Mouse (Mus musculus) MEL (cell line): ENCODE data around the gene Ankrd44. TPM values are rescaled to one million over a fixed set of nuclear protein-coding genes. Genes with fewer than 3 reads are reported as not detected.

Experiments used
- DNase-seq: peaks from one replicate; pipeline ENCODE4 v3.0.0; 2011; ENCODE audit warnings: low read depth, low spot score
- H3K27ac ChIP-seq: 2 replicates; pipeline ENCODE4 v1.5.1; 2012; ENCODE audit warnings: low read depth, mild to moderate bottlenecking, control low read depth, low read length, moderate library complexity; ENCODE audit not compliant: control insufficient read depth
- H3K27me3 ChIP-seq, 2 experiments: fragments of 150-350 bp in 1 of 2; sonication (generic) in 1 of 2; 2 replicates each; pipeline ENCODE4 v1.6.1; 2012; ENCODE audit warnings: low read length in 2 of 2, mild to moderate bottlenecking in 2 of 2, improper control_type of control experiment in 1 of 2, moderate library complexity in 1 of 2; ENCODE audit not compliant: insufficient read depth in 2 of 2, control insufficient read depth in 1 of 2
- H3K36me3 ChIP-seq, 2 experiments: 2 replicates each; pipeline ENCODE4 v1.6.1; 2012 to 2014; ENCODE audit warnings: low read length in 2 of 2, improper control_type of control experiment in 1 of 2, inconsistent platforms in 1 of 2, mild to moderate bottlenecking in 1 of 2; ENCODE audit not compliant: insufficient read depth in 2 of 2, control insufficient read depth in 1 of 2
- H3K4me1 ChIP-seq, 2 experiments: fragments of 150-350 bp in 1 of 2; sonication (generic) in 1 of 2; 2 replicates each; pipeline ENCODE4 v1.6.1; 2012; ENCODE audit warnings: low read length in 2 of 2, improper control_type of control experiment in 1 of 2, mild to moderate bottlenecking in 1 of 2; ENCODE audit not compliant: insufficient read depth in 2 of 2, control insufficient read depth in 1 of 2
- H3K4me3 ChIP-seq, 2 experiments: fragments of 150-350 bp in 1 of 2; sonication (generic) in 1 of 2; 2 replicates each; pipeline ENCODE4 v1.5.1; 2012; ENCODE audit warnings: low read depth in 2 of 2, low read length in 2 of 2, mild to moderate bottlenecking in 2 of 2, moderate library complexity in 2 of 2, control low read depth in 1 of 2, improper control_type of control experiment in 1 of 2; ENCODE audit not compliant: control insufficient read depth in 1 of 2, insufficient read depth in 1 of 2
- H3K79me2 ChIP-seq: 2 replicates; pipeline ENCODE4 v1.6.1; 2012; ENCODE audit warnings: mild to moderate bottlenecking, low read length, moderate library complexity; ENCODE audit not compliant: control insufficient read depth, poor library complexity, insufficient read depth
- H3K9ac ChIP-seq: 2 replicates; pipeline ENCODE4 v1.6.1; 2012; ENCODE audit warnings: low read depth, mild to moderate bottlenecking, control low read depth, low read length, moderate library complexity; ENCODE audit not compliant: control insufficient read depth, poor library complexity, severe bottlenecking
- H3K9me3 ChIP-seq: fragments of 150-350 bp; sonication (generic); replicated peaks from 2 replicates; pipeline ENCODE4 v1.6.1; 2012; ENCODE audit warnings: mild to moderate bottlenecking, low read length, improper control_type of control experiment, moderate library complexity; ENCODE audit not compliant: insufficient read depth
- BHLHE40 ChIP-seq: IDR thresholded peaks from 2 replicates; pipeline ENCODE4 v1.6.1; 2012; ENCODE audit warnings: low read depth, mild to moderate bottlenecking, inconsistent platforms, low read length, improper control_type of control experiment, borderline replicate concordance
- CTCF ChIP-seq, 3 experiments: IDR thresholded peaks in 2 of 3; conservative IDR thresholded peaks in 1 of 3; 2 replicates each; pipeline ENCODE4 v1.5.1; 2011 to 2012; ENCODE audit warnings: low read length in 3 of 3, low read depth in 2 of 3, mild to moderate bottlenecking in 2 of 3, improper control_type of control experiment in 1 of 3, inconsistent platforms in 1 of 3, mixed read lengths in 1 of 3, moderate library complexity in 1 of 3; ENCODE audit not compliant: control insufficient read depth in 1 of 3, insufficient read depth in 1 of 3, poor library complexity in 1 of 3, severe bottlenecking in 1 of 3
- E2F4 ChIP-seq: IDR thresholded peaks from 2 replicates; pipeline ENCODE4 v1.6.1; 2011; ENCODE audit warnings: low read depth, low read length, improper control_type of control experiment, borderline replicate concordance
- EP300 ChIP-seq, 2 experiments: IDR thresholded peaks; 2 replicates each; pipeline ENCODE4 v1.6.1; 2011; ENCODE audit warnings: improper control_type of control experiment in 2 of 2, low read length in 2 of 2, low read depth in 1 of 2, mild to moderate bottlenecking in 1 of 2
- GATA1 ChIP-seq: IDR thresholded peaks from 2 replicates; pipeline ENCODE4 v1.6.1; 2011; ENCODE audit warnings: low read depth, low read length, improper control_type of control experiment
- JUND ChIP-seq: IDR thresholded peaks from 2 replicates; pipeline ENCODE4 v1.6.1; 2011; ENCODE audit warnings: low read depth, mild to moderate bottlenecking, improper control_type of control experiment, low read length
- KAT2A ChIP-seq: conservative IDR thresholded peaks from 2 replicates; pipeline ENCODE4 v1.6.1; 2012; ENCODE audit warnings: low read depth, low read length, improper control_type of control experiment, inconsistent platforms
- MAX ChIP-seq: IDR thresholded peaks from 2 replicates; pipeline ENCODE4 v1.6.1; 2011; ENCODE audit warnings: low read length, improper control_type of control experiment
- MEF2A ChIP-seq: IDR thresholded peaks from 2 replicates; pipeline ENCODE4 v1.6.1; 2014; ENCODE audit warnings: low read depth, mild to moderate bottlenecking, inconsistent platforms, low read length, improper control_type of control experiment; ENCODE audit not compliant: poor library complexity, insufficient replicate concordance, severe bottlenecking; ENCODE audit errors: extremely low read depth
- MXI1 ChIP-seq: IDR thresholded peaks from 2 replicates; pipeline ENCODE4 v1.6.1; 2011; ENCODE audit warnings: mild to moderate bottlenecking, low read depth, low read length, improper control_type of control experiment
- MYB ChIP-seq: IDR thresholded peaks from 2 replicates; pipeline ENCODE4 v1.6.1; 2011; ENCODE audit warnings: mild to moderate bottlenecking, low read depth, low read length, improper control_type of control experiment
- MYC ChIP-seq: IDR thresholded peaks from 2 replicates; pipeline ENCODE4 v1.6.1; 2011; ENCODE audit warnings: low read depth, mild to moderate bottlenecking, low read length, improper control_type of control experiment, moderate library complexity
- NELFE ChIP-seq: IDR thresholded peaks from 2 replicates; pipeline ENCODE4 v1.6.1; 2011; ENCODE audit warnings: low read depth, low read length, improper control_type of control experiment
- NRF1 ChIP-seq: IDR thresholded peaks from 2 replicates; pipeline ENCODE4 v1.6.1; 2014; ENCODE audit warnings: low read depth, mild to moderate bottlenecking, inconsistent platforms, low read length, improper control_type of control experiment, moderate library complexity; ENCODE audit not compliant: poor library complexity, insufficient read depth, severe bottlenecking
- RAD21 ChIP-seq: IDR thresholded peaks from 2 replicates; pipeline ENCODE4 v1.6.1; 2011; ENCODE audit warnings: mild to moderate bottlenecking, low read depth, low read length, improper control_type of control experiment
- RCOR1 ChIP-seq: IDR thresholded peaks from 2 replicates; pipeline ENCODE4 v1.6.1; 2012; ENCODE audit warnings: low read depth, mild to moderate bottlenecking, inconsistent platforms, low read length, improper control_type of control experiment
- SMC3 ChIP-seq: IDR thresholded peaks from 2 replicates; pipeline ENCODE4 v1.6.1; 2011; ENCODE audit warnings: low read depth, low read length, improper control_type of control experiment
- TAL1 ChIP-seq: IDR thresholded peaks from 2 replicates; pipeline ENCODE4 v1.6.1; 2012; ENCODE audit warnings: mild to moderate bottlenecking, inconsistent platforms, low read length, moderate library complexity, mixed read lengths
- TBP ChIP-seq: IDR thresholded peaks from 2 replicates; pipeline ENCODE4 v1.8.0; 2011; ENCODE audit warnings: low read depth, low read length, improper control_type of control experiment
- UBTF ChIP-seq: IDR thresholded peaks from 2 replicates; pipeline ENCODE4 v1.6.1; 2012; ENCODE audit warnings: low read depth, mild to moderate bottlenecking, inconsistent platforms, low read length, improper control_type of control experiment, moderate library complexity, borderline replicate concordance; ENCODE audit not compliant: insufficient read depth
- USF1 ChIP-seq: IDR thresholded peaks from 2 replicates; pipeline ENCODE4 v1.6.1; 2014; ENCODE audit warnings: low read depth, mild to moderate bottlenecking, inconsistent platforms, low read length, improper control_type of control experiment, moderate library complexity
- USF2 ChIP-seq, 2 experiments: IDR thresholded peaks; 2 replicates each; pipeline ENCODE4 v1.6.1; 2011 to 2012; ENCODE audit warnings: improper control_type of control experiment in 2 of 2, low read length in 2 of 2, borderline replicate concordance in 1 of 2, inconsistent platforms in 1 of 2, low read depth in 1 of 2, mild to moderate bottlenecking in 1 of 2; ENCODE audit not compliant: insufficient read depth in 1 of 2
- ZC3H11A ChIP-seq: IDR thresholded peaks from 2 replicates; pipeline ENCODE4 v1.6.1; 2012; ENCODE audit warnings: low read depth, mild to moderate bottlenecking, inconsistent platforms, low read length, improper control_type of control experiment
- ZKSCAN1 ChIP-seq: IDR thresholded peaks from 2 replicates; pipeline ENCODE4 v1.6.1; 2012; ENCODE audit warnings: low read depth, mild to moderate bottlenecking, inconsistent platforms, low read length, improper control_type of control experiment, moderate library complexity
- ZMIZ1 ChIP-seq: IDR thresholded peaks from 2 replicates; pipeline ENCODE4 v1.6.1; 2012; ENCODE audit warnings: low read depth, mild to moderate bottlenecking, inconsistent platforms, low read length, improper control_type of control experiment, moderate library complexity
- polyA plus RNA-seq, 2 experiments: library from polyadenylated mRNA; stranded (reverse) in 1 of 2; unstranded in 1 of 2; fragments of >175 nt in 1 of 2; fragments of >200 nt in 1 of 2; gene quantifications; 2 replicates each; pipeline versions ENCODE4 v1.2.1 to v1.2.4; 2012; ENCODE audit warnings: low replicate concordance in 2 of 2, low read depth in 1 of 2; ENCODE audit not compliant: insufficient read length in 2 of 2, insufficient read depth in 1 of 2, missing spikeins in 1 of 2
- total RNA-seq: library from RNA; depleted of rRNA; stranded (reverse); fragments of 300-350 nt; gene quantifications from 2 replicates; pipeline ENCODE4 v1.2.3, GENCODE M21; 2012

The Ankrd44 gene
- total and polyA plus RNA-seq, 3 experiments = 2.3 to 4.4 TPM; not detected in 1

GRCm38 (mm10) chr1:54690291-54690965, 235.8 kb downstream of the Ankrd44 start (continued):
- TF ChIP-seq CTCF (IDR thresholded peaks at IDR 0.05 in 2 of 3, conservative IDR thresholded peaks at IDR 0.05 in 1 of 3; ENCODE audit: control insufficient read depth in 1 of 3, insufficient read depth in 1 of 3, low read depth in 2 of 3, low read length in 3 of 3, poor library complexity in 1 of 3, severe bottlenecking in 1 of 3) = no peak
- TF ChIP-seq GATA1 = peak; percentile 99
- TF ChIP-seq ZKSCAN1 = no peak
- TF ChIP-seq ZMIZ1 = no peak
- peak; percentile 45; the same call in 1 of the 2 replicates for TF ChIP-seq MAX
- no peak for TF ChIP-seq ZC3H11A
- peak; percentile 96 to 97 for TF ChIP-seq EP300 (IDR thresholded peaks at IDR 0.05; ENCODE audit: low read depth in 1 of 2, low read length in 2 of 2)
- TF ChIP-seq E2F4 = no peak
- TF ChIP-seq TAL1 = peak; percentile 90
- TF ChIP-seq SMC3 = no peak
- TF ChIP-seq USF1 = no peak
- TF ChIP-seq MYC = peak; percentile 26; the same call in 1 of the 2 replicates
- TF ChIP-seq JUND = 0 out of 2 replicates have a peak, but pooled peaks have one; percentile 33
- TF ChIP-seq MYB = no peak
- TF ChIP-seq NRF1 = no peak
- peak; percentile 94 for TF ChIP-seq RCOR1
- peak; percentile 96 for TF ChIP-seq BHLHE40
- TF ChIP-seq KAT2A = no peak
- peak; percentile 80; the same call in 1 of the 2 replicates for TF ChIP-seq MEF2A
- no peak for TF ChIP-seq NELFE
- no peak for TF ChIP-seq UBTF
- TF ChIP-seq RAD21 = no peak
- TF ChIP-seq MXI1 = peak; percentile 66

GRCm38 (mm10) chr1:54688441-54688840, 237.7 kb downstream of the Ankrd44 start:
- Histone ChIP-seq H3K27me3 (no peaks in the 10 kb centered on the region), H3K4me3 (no peak overlapping the region), H3K36me3 (peaks cover 0 to 12% of the 10 kb centered on the region in 2 experiments; a peak in 2 of 4 replicates), H3K4me1 (peaks cover 3 to 4% of the 10 kb centered on the region in 2 experiments; a peak in 3 of 4 replicates), H3K9me3 (no peaks in the 10 kb centered on the region), H3K27ac (no peak overlapping the region), H3K9ac (no peak overlapping the region), H3K79me2 (no peaks in the 10 kb centered on the region)
- TF ChIP-seq TBP (no peak), MYC (no peak), EP300 (IDR thresholded peaks at IDR 0.05; ENCODE audit: low read depth in 1 of 2, low read length in 2 of 2) (no peak), USF2 (IDR thresholded peaks at IDR 0.05; ENCODE audit: borderline replicate concordance in 1 of 2, insufficient read depth in 1 of 2, low read depth in 1 of 2, low read length in 2 of 2) (no peak), TAL1 (no peak), ZC3H11A (no peak)
- DNase-seq = no peak
